Mouse (Mus musculus) urinary bladder, postnatal 36 days (tissue): ENCODE measurements around the gene Zfp618.

Source experiments
- DNase-seq, 2 experiments: peaks; one replicate each; pipeline ENCODE4 v3.0.0; 2022; ENCODE audit warnings: low spot score in 2 of 2, mixed read lengths in 1 of 2

The Zfp618 gene

DNA sequence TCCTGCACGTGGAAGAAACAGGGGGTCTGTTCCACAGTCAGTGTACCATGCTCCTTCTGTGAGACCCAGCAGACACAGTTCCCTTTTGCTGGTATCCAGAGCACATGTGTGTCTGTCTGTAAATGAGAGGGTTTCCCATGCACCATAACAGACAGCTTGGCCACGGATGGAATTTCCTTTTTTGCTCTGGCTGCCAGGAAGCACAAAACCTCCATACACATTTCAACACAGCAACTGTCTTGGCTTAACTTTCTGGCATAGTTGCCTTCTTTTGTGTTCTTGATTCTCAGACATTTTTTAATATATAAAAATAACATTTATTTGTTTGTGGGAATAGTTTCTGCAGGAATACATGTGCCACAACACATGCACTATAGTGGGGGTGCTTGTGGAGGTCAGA lies 190.2 kb downstream of the Zfp618 start:
- no peak for DNase-seq

GRCm38 (mm10) chr4:63156726-63157634 lies 191.6 kb downstream of the Zfp618 start:
- no peak for DNase-seq

- DNase-seq: no peak
Measured at GRCm38 (mm10) chr4:63158192-63158591, 192.8 kb downstream of the Zfp618 start.

GRCm38 (mm10) chr4:63158961-63159592 lies 193.7 kb downstream of the Zfp618 start:
- DNase-seq: peak; percentile 65 to 77

- DNase-seq: no peak
Measured at GRCm38 (mm10) chr4:63165636-63166035, 200.3 kb downstream of the Zfp618 start.

DNA sequence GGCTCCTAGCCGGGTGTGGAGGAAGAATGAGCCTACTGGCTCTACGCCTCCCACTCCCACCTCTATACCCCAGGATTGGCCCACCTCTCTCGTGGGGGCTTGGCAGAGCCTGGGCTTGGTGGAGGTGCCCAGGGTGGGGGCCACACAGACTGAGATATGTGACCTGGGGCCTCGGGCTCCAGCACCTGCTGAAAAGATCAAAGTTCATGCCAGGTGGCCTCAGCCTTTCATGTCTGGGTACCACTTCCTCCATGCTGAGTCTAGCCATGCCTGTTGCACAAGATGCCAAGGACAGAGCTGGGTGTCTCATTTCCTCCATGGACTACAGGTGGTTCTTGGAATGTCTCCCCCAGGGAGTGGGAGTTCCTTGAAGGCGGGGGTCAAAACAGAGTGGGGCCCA lies 200.9 kb downstream of the Zfp618 start:
- DNase-seq: no peak

- DNase-seq: no peak
Measured at GRCm38 (mm10) chr4:63170061-63170460, 204.7 kb downstream of the Zfp618 start.

DNA sequence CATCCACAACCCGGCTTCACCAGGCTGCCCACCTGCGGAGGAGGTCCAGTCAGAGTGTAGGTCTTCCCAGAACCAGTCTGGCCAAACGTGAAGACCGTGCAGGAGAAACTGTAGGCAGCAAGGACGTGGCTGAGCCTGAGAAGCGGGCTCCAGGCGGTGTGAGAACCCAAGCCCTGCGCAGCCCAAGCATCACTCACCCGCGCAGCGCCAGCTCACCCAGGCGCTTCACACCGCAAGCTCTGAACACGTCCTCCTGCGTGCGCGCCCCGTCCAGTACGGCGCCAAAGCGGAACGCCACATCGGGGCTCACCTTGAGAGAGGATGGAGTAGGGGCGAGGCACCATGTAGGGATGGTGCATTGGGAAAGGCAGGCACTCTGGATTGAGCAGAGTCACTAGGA lies 205.7 kb downstream of the Zfp618 start:
- no peak for DNase-seq

DNA sequence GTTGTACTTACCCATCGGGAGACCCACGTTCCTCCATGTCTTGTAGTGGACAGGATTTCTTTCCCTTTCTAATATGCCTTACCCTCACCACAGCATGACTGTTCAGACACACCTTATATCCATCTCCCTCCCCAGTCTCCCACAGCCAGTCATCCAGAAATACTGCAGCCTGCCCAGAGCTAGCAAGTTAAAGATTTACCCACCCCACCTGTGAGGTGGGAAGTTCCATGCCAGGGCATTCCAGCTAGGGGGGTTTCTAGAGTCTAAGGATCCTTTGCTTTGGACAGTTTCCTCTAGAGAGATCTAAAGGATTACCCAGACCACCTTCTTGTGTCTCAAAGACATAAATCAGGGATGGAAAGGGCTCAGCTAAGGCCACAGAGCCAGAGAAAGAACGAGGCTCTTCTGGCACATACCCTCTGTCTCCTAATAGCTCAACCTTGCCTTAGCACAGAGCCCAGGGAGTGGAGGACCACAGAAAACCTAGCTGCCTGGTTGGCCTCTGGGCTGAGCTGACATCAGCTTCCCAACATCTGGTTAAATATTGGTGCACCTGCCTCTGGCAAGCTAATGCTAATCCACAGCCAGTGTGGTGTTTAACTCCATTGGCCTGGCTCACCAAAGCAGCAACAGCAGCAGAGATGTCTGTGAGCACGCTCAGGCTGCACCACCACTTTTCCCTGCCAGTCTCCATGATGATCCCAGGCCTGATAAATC lies 206.8 kb downstream of the Zfp618 start, which contains the start of gene Kif12:
Kif12 (minus strand) TSS at position 163 of the 717 bp plus-strand sequence.
- no peak for DNase-seq

DNA sequence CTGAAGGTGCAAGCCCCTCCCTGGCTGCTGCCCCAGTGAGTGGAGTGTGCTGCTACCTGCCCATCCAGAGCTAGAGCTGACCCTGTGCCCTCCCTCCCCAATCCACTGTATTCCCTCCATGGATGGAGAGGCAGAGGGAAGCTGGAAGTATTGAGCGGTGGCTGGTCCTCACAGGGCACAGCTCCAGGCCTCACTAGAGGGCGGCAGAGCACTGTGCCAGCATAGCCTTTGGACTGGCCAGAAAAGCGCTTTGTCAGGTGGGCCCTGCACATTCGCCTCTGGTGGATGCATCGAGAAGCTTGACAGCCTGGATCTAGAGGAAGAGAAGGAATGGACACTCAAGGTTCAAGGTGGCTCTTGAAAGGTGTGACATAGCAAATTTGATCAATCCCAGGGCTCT lies 216.2 kb downstream of the Zfp618 start:
- DNase-seq: peak; percentile 24 to 39

GRCm38 (mm10) chr4:63186281-63186870 lies 221.0 kb downstream of the Zfp618 start:
- no peak for DNase-seq
